Mouse (Mus musculus) neural tube, embryonic 13.5 days (tissue): ENCODE results near the gene Sgms1. TPM values are rescaled to one million over a fixed set of nuclear protein-coding genes. Genes with fewer than 3 reads are reported as not detected.
A peak's percentile ranks its signal among the peaks of the same experiment; 100 is the strongest.
"Not testable (repeated sequence)": the region's sequence is repeated elsewhere in the genome, so short reads cannot be mapped to it uniquely, and the experiment has no call there.

Experiments used
- ATAC-seq: fragments of 200-750 bp; cut with Nextera tagmentation; 2 replicates; pipeline ENCODE4 v1.8.0; 2017; ENCODE audit warnings: low read depth, mild to moderate bottlenecking, moderate TSS enrichment, moderate library complexity
- H3K27ac ChIP-seq: fragments of 300-500 bp; sonication (generic); replicated peaks from 2 replicates; pipeline ENCODE4 v1.5.1; 2015; ENCODE audit warnings: moderate library complexity, mild to moderate bottlenecking, inconsistent platforms
- H3K27me3 ChIP-seq: fragments of 300-500 bp; sonication (generic); 2 replicates; pipeline ENCODE4 v1.6.1; 2015; ENCODE audit warnings: mild to moderate bottlenecking, inconsistent platforms
- H3K36me3 ChIP-seq: fragments of 300-500 bp; sonication (generic); 2 replicates; pipeline ENCODE4 v1.6.1; 2015; ENCODE audit warnings: mild to moderate bottlenecking, inconsistent platforms
- H3K4me1 ChIP-seq: fragments of 300-500 bp; sonication (generic); replicated peaks from 2 replicates; pipeline ENCODE4 v1.6.1; 2015; ENCODE audit warnings: inconsistent platforms
- H3K4me2 ChIP-seq: fragments of 300-500 bp; sonication (generic); 2 replicates; pipeline ENCODE4 v1.6.1; 2015; ENCODE audit warnings: inconsistent platforms, mild to moderate bottlenecking, moderate library complexity
- H3K4me3 ChIP-seq: fragments of 300-500 bp; sonication (generic); 2 replicates; pipeline ENCODE4 v1.5.1; 2015; ENCODE audit warnings: mild to moderate bottlenecking, inconsistent platforms
- H3K9ac ChIP-seq: fragments of 300-500 bp; sonication (generic); 2 replicates; pipeline ENCODE4 v1.6.1; 2015; ENCODE audit warnings: moderate library complexity, mild to moderate bottlenecking, inconsistent platforms
- H3K9me3 ChIP-seq: fragments of 300-500 bp; sonication (generic); 2 replicates; pipeline ENCODE4 v1.6.1; 2016; ENCODE audit warnings: inconsistent platforms
- WGBS: fragments of 180-500 bp; shearing (Covaris S2); methylation state at CpG from one replicate; pipeline ENCODE4 v1.1.7; 2015; 5-methylcytosine and 5-hydroxymethylcytosine counted together
- polyA plus RNA-seq: library from polyadenylated mRNA; unstranded; fragments of >200 nt; fragmentation: Nextera tagmentation; extraction: Ambion mirVana; gene quantifications from 2 replicates; pipeline ENCODE4 v1.2.1, GENCODE M21; 2015

Gene Sgms1
- polyA plus RNA-seq, 1 experiment from 2014 or later: 18.7 TPM

GRCm38 (mm10) chr19:32365111-32365510, 24.4 kb downstream of the Sgms1 start:
- Histone ChIP-seq H3K9ac (no peak overlapping the region), H3K4me3 (no peak overlapping the region), H3K4me1 (peaks cover 5% of the 10 kb centered on the region; the same call in 1 of the 2 replicates), H3K4me2 (no peak overlapping the region), H3K27ac (no peak overlapping the region), H3K27me3 (no peaks in the 10 kb centered on the region), H3K9me3 (no peaks in the 10 kb centered on the region), H3K36me3 (no peaks in the 10 kb centered on the region)
- WGBS: 92% methylated on average over 6 of the region's 6 CpGs
- ATAC-seq: no peak

DNA sequence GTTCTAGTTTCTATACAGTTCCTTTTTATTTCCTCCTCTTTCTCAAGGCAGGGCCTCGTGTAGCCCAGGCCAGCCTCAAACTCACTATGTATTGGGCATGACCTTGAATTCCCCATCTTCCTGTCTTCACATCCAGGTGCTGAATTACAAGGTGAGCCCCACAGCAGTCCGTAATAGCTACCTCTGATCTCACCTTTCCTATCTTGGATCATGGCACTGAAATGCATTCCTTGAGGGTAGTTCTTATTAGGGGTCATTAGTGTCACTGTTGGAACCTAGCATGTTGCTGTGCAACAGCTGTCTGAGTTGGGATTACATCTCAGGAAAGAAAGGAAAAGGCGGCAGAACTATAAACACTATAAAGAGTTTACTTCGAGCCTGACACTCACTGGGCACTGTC, 25.9 kb downstream of the Sgms1 start:
- Histone ChIP-seq H3K4me1 (peaks cover 9% of the 10 kb centered on the region), H3K27me3 (no peaks in the 10 kb centered on the region), H3K36me3 (no peaks in the 10 kb centered on the region), H3K4me3 (no peak overlapping the region), H3K27ac (no peak overlapping the region), H3K9me3 (no peaks in the 10 kb centered on the region), H3K4me2 (no peak overlapping the region), H3K9ac (no peak overlapping the region)
- 88% methylated on average over 4 of the region's 4 CpGs for WGBS
- no peak for ATAC-seq

- H3K4me1 ChIP-seq: peaks cover 9% of the 10 kb centered on the region
- H3K9ac ChIP-seq: no peak overlapping the region
- H3K4me3 ChIP-seq: no peak overlapping the region
- no peak overlapping the region for H3K27ac ChIP-seq
- ATAC-seq: no peak
- WGBS: 49% methylated on average over 3 of the region's 3 CpGs
- no peaks in the 10 kb centered on the region for H3K9me3 ChIP-seq
- H3K36me3 ChIP-seq: no peaks in the 10 kb centered on the region
- no peaks in the 10 kb centered on the region for H3K27me3 ChIP-seq
- H3K4me2 ChIP-seq: no peak overlapping the region
These were observed 27.0 kb downstream of the Sgms1 start for GRCm38 (mm10) chr19:32362520-32362919.

- H3K4me3 ChIP-seq: no peak overlapping the region
- no peak overlapping the region for H3K4me2 ChIP-seq
- no peak overlapping the region for H3K9ac ChIP-seq
- H3K9me3 ChIP-seq: no peaks in the 10 kb centered on the region
- H3K36me3 ChIP-seq: no peaks in the 10 kb centered on the region
- H3K27ac ChIP-seq: no peak overlapping the region
- ATAC-seq: no peak
- H3K27me3 ChIP-seq: no peaks in the 10 kb centered on the region
- WGBS: 87% methylated on average over 1 of the region's 1 CpGs
- peaks cover 13% of the 10 kb centered on the region for H3K4me1 ChIP-seq
These were observed 28.4 kb downstream of the Sgms1 start for GRCm38 (mm10) chr19:32360989-32361698.

GRCm38 (mm10) chr19:32360546-32360945, 29.0 kb downstream of the Sgms1 start:
- peaks cover 19% of the 10 kb centered on the region for H3K4me1 ChIP-seq
- no peak overlapping the region for H3K27ac ChIP-seq
- no peaks in the 10 kb centered on the region for H3K36me3 ChIP-seq
- no peak overlapping the region for H3K4me2 ChIP-seq
- no peaks in the 10 kb centered on the region for H3K9me3 ChIP-seq
- WGBS: 86% methylated on average over 3 of the region's 3 CpGs
- H3K4me3 ChIP-seq: no peak overlapping the region
- ATAC-seq: no peak
- no peaks in the 10 kb centered on the region for H3K27me3 ChIP-seq
- no peak overlapping the region for H3K9ac ChIP-seq

DNA sequence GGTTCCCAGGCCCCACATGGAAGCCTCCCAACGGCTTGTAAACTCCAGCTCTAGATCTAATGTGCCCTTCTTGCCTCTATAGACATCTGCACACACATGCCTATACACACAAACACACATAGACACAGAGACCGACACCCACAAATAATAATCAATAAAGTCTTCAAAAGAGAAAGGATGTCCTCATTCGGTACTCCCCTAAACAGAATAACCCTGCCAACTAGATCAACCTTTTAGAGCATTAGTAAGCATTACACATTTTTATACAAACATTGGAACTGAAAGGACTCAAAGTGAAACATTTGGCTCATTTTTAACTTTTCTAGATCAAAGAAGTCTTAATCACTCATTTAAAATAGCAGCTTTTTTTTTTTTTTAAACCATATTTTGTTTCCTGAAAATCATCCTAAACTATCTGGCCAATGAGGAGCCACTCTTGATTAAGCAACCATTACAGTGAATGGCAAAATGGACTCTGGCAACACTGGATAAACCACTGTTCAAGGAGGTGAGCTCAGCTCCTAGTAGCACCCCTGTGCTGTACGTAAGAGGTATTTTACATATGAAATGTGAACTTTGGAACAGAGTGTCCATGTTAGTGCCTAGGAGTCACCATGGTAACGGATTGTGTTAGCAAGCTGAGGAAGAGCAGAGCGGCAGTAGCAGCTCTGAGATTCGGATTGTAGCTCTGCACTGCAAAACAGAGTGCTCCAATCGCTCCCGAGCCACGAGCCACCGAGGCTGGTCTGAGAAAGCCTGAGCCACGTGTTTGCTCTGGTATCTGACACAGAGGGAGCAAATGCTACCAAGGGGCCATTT, 30.6 kb downstream of the Sgms1 start:
- peak; percentile 48; the same call in 1 of the 2 replicates for ATAC-seq
- 59% methylated on average over 12 of the region's 12 CpGs for WGBS
- no peak overlapping the region for H3K4me3 ChIP-seq
- no peak overlapping the region for H3K4me2 ChIP-seq
- no peaks in the 10 kb centered on the region for H3K27me3 ChIP-seq
- no peaks in the 10 kb centered on the region for H3K36me3 ChIP-seq
- no peak overlapping the region for H3K27ac ChIP-seq
- no peak overlapping the region for H3K9ac ChIP-seq
- no peaks in the 10 kb centered on the region for H3K9me3 ChIP-seq
- H3K4me1 ChIP-seq: peaks cover 22% of the 10 kb centered on the region

- not testable (repeated sequence) for H3K27ac ChIP-seq, H3K9me3 ChIP-seq, H3K36me3 ChIP-seq, H3K4me2 ChIP-seq, ATAC-seq, H3K9ac ChIP-seq, H3K27me3 ChIP-seq, H3K4me3 ChIP-seq
- H3K4me1 ChIP-seq: peaks cover 22% of the 10 kb centered on the region
- WGBS: 93% methylated on average over 7 of the region's 7 CpGs
These were observed 31.5 kb downstream of the Sgms1 start for GRCm38 (mm10) chr19:32358011-32358410.

DNA sequence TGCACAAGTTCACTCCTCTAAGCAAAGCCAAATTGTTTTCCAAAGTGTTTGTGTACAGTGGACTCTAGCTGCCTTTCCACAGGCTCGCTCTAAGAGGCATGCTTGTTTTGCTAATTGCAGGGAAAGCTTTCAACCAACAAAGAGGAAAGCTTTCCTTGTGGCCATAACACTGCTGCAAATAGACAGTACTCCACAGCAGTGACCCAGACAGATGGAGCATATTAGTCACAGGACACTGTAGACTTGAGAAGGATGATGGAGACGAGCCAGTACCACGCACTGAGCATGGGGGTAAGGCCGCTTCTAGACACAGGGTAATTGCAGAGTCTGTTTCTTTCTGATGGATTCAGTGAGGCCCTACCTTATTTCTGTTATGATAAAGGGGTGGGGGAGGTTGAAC, 33.3 kb downstream of the Sgms1 start:
- H3K9ac ChIP-seq: no peak overlapping the region
- H3K4me1 ChIP-seq: peaks cover 17% of the 10 kb centered on the region
- H3K27me3 ChIP-seq: no peaks in the 10 kb centered on the region
- 63% methylated on average over 4 of the region's 4 CpGs for WGBS
- H3K9me3 ChIP-seq: no peaks in the 10 kb centered on the region
- peak; percentile 61; the same call in 1 of the 2 replicates for ATAC-seq
- no peak overlapping the region for H3K4me2 ChIP-seq
- peak overlapping the region; percentile 35 for H3K27ac ChIP-seq
- no peak overlapping the region for H3K4me3 ChIP-seq
- no peaks in the 10 kb centered on the region for H3K36me3 ChIP-seq

GRCm38 (mm10) chr19:32353447-32353846, 36.1 kb downstream of the Sgms1 start:
- WGBS: 96% methylated on average over 9 of the region's 9 CpGs
- Histone ChIP-seq H3K4me2 (no peak overlapping the region), H3K27me3 (no peaks in the 10 kb centered on the region), H3K36me3 (peaks cover 9% of the 10 kb centered on the region), H3K9me3 (no peaks in the 10 kb centered on the region), H3K4me3 (no peak overlapping the region), H3K27ac (no peak overlapping the region), H3K4me1 (peaks cover 13% of the 10 kb centered on the region), H3K9ac (no peak overlapping the region)
- ATAC-seq: no peak

DNA sequence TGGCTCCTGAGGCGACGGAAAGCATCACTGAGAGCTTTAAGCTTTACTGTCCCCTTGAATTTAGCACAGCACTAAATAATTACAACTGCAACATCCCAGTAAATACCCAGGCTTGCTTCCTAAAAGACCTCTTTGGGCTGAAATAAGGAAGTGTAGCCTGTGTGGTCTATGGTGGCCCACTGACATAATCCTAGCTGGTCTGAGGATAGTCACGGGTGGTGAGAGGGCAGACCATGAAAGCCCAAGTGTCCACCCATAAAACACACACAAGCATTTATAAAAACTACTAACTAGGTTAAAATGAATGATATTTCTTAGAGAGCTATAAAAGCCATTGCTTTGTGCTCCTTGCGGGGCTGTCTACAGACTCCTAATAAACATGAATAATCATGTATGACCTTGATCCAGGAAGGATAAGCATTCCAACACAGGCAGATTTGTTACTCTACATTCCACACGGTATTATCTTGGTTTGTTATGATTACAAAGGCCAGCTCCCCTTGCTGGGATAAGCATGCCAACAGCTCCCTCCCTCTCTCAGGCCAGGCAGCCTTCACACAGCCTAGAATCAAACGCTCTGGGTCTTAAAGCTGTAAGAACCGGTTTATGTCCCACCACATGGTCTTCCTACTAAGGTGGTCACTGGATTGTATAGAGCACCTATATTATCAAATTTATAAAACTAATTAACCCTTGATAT, 40.4 kb downstream of the Sgms1 start:
- Histone ChIP-seq H3K4me2 (no peak overlapping the region), H3K9ac (no peak overlapping the region), H3K9me3 (no peaks in the 10 kb centered on the region), H3K36me3 (peaks cover 16% of the 10 kb centered on the region), H3K27me3 (no peaks in the 10 kb centered on the region), H3K4me1 (peaks cover 27% of the 10 kb centered on the region), H3K27ac (no peak overlapping the region), H3K4me3 (no peak overlapping the region)
- no peak for ATAC-seq
- 57% methylated on average over 7 of the region's 7 CpGs for WGBS

DNA sequence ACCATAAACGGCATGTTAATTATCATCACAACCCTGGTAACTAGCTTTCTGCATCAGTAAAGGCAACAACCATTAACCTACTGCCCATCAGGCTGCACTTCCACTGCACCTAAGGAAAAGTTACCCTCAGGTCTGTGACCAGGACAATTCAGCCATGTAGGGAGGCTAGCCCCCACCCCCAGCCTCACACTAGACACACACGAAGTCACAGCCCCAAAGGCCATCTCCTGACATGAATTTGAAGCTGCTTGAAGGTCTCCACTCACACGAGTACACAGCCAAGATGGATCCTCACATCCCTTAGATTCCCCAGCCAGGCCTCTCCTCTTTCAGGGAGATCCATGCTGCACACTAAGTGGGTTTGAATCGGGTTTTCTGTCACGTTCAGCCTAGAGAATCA, 42.0 kb downstream of the Sgms1 start:
- H3K4me2 ChIP-seq: no peak overlapping the region
- H3K36me3 ChIP-seq: peaks cover 16% of the 10 kb centered on the region
- ATAC-seq: no peak
- H3K27me3 ChIP-seq: no peaks in the 10 kb centered on the region
- H3K9me3 ChIP-seq: no peaks in the 10 kb centered on the region
- no peak overlapping the region for H3K9ac ChIP-seq
- WGBS: 78% methylated on average over 5 of the region's 5 CpGs
- no peak overlapping the region for H3K4me3 ChIP-seq
- H3K4me1 ChIP-seq: peaks cover 33% of the 10 kb centered on the region
- H3K27ac ChIP-seq: no peak overlapping the region
